Mouse (Mus musculus) embryonic fibroblast, embryonic 13.5 days (primary cell): ENCODE results near the gene Klhdc4.

Source experiments
- CTCF ChIP-seq: IDR thresholded peaks from 2 replicates; pipeline ENCODE4 v1.5.1; 2011; ENCODE audit warnings: mild to moderate bottlenecking, control low read depth, low read length, moderate library complexity, borderline replicate concordance; ENCODE audit not compliant: insufficient read depth
- POLR2A ChIP-seq: IDR thresholded peaks from 2 replicates; pipeline ENCODE4 v1.6.1; 2011; ENCODE audit warnings: low read depth, mild to moderate bottlenecking, control low read depth, low read length, moderate library complexity

DNA sequence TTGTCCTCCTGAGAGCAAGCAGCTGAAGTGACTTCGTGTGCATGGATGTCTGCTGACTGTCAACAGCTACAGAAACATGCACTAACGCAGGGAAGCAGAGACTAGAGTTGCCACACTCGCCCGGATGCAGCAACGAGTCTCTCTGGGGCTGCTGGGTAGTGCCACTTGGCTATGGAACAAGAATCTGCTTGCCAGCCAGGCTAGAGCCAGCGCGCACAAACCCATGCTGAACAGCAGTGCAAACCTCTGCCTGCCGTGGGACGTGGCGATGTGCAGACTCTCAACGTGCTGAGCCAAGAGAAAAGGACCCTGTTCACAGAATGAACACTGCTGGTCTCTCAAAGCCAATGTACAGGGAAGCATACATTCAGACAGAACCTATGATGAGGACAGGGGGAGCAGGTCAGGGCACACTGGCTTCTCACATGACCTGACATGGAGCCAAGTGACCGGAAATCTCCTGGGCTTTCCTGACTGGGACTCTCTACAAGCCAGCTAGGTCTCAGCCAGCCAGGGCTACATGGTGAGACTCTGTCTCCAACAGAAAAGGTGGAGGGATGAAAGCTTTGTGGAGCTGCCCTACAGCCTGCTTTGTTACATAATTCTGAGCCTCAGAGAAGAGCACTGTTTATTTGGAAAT, 17.3 kb downstream of the Klhdc4 start:
- no peak for TF ChIP-seq POLR2A
- no peak for TF ChIP-seq CTCF
